Mouse (Mus musculus): ENCODE measurements at regions not wholly inside any gene's neighbourhood (a gene's known extent, or its start where the extent isn't known, plus 50 kb on each side); places are given as distances from the start of the nearest gene placed in this dataset.
A peak's percentile ranks its signal among the peaks of the same experiment; 100 is the strongest.

DNA sequence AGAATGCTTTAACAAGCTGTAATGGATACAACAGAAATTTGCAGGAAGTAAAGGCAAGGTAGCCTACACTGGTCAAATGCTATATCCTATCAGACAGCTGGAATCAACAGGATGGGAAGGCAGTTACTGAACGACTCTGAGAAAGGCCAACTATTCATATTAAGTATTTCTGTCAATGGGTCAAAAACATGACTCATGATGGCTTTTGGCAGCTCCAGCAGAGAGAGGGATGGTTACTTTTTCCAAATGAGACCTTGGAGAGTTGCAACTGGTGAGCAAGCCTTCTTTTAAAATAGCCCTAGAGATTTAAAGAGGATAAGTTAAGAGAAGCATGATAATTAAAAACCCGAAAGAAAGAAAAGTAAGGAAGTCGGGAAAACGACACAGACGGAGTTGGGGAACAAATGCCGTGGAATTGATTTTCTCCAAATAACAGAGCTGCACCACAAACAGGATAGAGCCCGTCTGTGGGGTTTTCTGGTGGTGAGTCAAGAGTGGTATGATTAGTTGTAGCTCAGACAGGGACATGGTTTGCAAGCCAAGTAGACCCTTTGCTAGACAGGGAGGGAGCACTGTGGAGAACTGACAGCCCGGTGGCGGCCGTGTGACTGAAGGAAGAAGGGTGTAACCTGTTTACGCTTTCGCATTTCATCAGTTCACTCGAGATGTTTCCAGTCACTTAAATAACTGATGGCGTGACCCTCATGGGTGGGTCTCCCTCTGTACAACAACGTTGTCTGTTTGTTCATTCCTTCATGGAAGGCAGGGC lies 3638.1 kb upstream of the Gm7489 start:
- H3K4me3 ChIP-seq (ENCODE audit: insufficient read depth, poor library complexity, severe bottlenecking) = no peak overlapping the region
- H3K36me3 ChIP-seq (ENCODE audit: control insufficient read depth, insufficient read depth) = no peaks in the 10 kb centered on the region
- H3K79me3 ChIP-seq (ENCODE audit: low read depth) = no peaks in the 10 kb centered on the region
- no peaks in the 10 kb centered on the region for H3K79me2 ChIP-seq (ENCODE audit: control insufficient read depth, insufficient read depth)
- TF ChIP-seq CTCF (IDR thresholded peaks at IDR 0.05; ENCODE audit: control insufficient read depth, insufficient read depth, insufficient read length) = no peak
- TF ChIP-seq USF1 (IDR thresholded peaks at IDR 0.05; ENCODE audit: low read depth) = no peak
- TF ChIP-seq CEBPB (IDR thresholded peaks at IDR 0.05; ENCODE audit: low read depth) = no peak
- no peak for TF ChIP-seq MYOD1 (IDR thresholded peaks at IDR 0.05; ENCODE audit: control insufficient read depth, insufficient read length, low read depth)
- TF ChIP-seq MAX (IDR thresholded peaks at IDR 0.05) = no peak
- TF ChIP-seq FOSL1 (IDR thresholded peaks at IDR 0.05; ENCODE audit: insufficient read depth, low read length, poor library complexity, severe bottlenecking) = no peak
- TF ChIP-seq MYOG (IDR thresholded peaks at IDR 0.05; ENCODE audit: control insufficient read depth, extremely low read depth, insufficient read length) = no peak
- no peaks in the 10 kb centered on the region for H3K27me3 ChIP-seq (ENCODE audit: control insufficient read depth, insufficient read depth, insufficient read length)
- no peak overlapping the region for H3ac ChIP-seq (ENCODE audit: control insufficient read depth, insufficient read length, low read depth)

DNA sequence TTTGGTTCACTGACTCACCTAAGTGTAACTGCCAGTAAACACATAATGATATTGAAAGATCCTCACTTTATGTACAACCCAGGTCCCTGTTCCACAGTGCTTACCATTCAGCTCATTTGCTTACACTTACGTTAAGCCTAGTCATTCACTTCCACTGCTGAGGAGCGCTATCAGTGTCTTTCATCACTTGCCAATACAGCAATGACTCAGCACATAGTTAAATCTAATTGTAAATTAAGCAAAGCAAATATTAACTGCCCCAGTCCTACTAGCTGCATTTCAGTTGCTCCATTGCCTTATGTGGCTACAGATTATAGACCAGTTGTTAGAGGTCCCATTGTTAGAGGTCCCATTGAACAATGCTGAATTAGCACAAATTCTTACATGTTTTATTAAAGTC lies 3624.6 kb upstream of the Gm7489 start:
- Histone ChIP-seq H3K79me3 (ENCODE audit: low read depth) (no peaks in the 10 kb centered on the region), H3K79me2 (ENCODE audit: control insufficient read depth, insufficient read depth) (no peaks in the 10 kb centered on the region), H3K36me3 (ENCODE audit: control insufficient read depth, insufficient read depth) (no peaks in the 10 kb centered on the region), H3K4me3 (ENCODE audit: insufficient read depth, poor library complexity, severe bottlenecking) (no peak overlapping the region), H3K27me3 (ENCODE audit: control insufficient read depth, insufficient read depth, insufficient read length) (no peaks in the 10 kb centered on the region), H3ac (ENCODE audit: control insufficient read depth, insufficient read length, low read depth) (no peak overlapping the region)
- no peak for TF ChIP-seq CTCF (IDR thresholded peaks at IDR 0.05; ENCODE audit: control insufficient read depth, insufficient read depth, insufficient read length)
- peak; percentile 16 for TF ChIP-seq FOSL1 (IDR thresholded peaks at IDR 0.05; ENCODE audit: insufficient read depth, low read length, poor library complexity, severe bottlenecking)

DNA sequence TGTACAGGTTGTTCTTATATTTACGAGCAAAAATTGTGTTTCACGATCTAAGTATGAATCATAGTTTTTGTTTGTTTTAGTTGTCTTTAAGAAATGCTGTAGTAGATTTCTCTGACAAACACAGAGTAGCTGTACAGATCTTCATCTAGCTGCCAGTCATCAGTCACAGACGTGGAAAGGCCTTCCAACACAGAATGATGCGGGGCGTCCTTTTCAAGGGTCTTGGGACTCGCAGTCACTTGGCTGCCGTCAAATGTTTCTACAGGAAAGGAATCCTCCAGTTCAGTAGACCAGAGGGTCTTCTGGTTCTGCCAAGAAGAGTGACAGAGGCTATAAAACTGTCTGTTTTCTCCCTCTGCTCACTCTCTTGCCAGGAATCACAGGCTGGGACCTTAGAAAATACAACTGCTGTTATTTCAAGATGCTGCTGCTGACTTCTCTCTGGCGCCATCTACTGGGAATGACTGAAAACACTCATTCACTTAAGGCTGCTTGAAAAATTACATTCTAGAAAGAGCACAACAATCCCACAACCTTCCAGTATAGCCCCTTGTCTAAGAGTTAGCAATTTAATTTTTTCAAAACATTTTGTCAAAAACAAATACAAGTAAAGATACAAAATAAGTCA lies 3623.3 kb upstream of the Gm7489 start:
- Histone ChIP-seq H3K79me2 (ENCODE audit: control insufficient read depth, insufficient read depth) (no peaks in the 10 kb centered on the region), H3K79me3 (ENCODE audit: low read depth) (no peaks in the 10 kb centered on the region), H3ac (ENCODE audit: control insufficient read depth, insufficient read length, low read depth) (no peak overlapping the region), H3K27me3 (ENCODE audit: control insufficient read depth, insufficient read depth, insufficient read length) (no peaks in the 10 kb centered on the region), H3K4me3 (ENCODE audit: insufficient read depth, poor library complexity, severe bottlenecking) (no peak overlapping the region), H3K36me3 (ENCODE audit: control insufficient read depth, insufficient read depth) (no peaks in the 10 kb centered on the region)
- TF ChIP-seq CTCF (IDR thresholded peaks at IDR 0.05; ENCODE audit: control insufficient read depth, insufficient read depth, insufficient read length) (peak; percentile 30), MYOG (IDR thresholded peaks at IDR 0.05; ENCODE audit: control insufficient read depth, extremely low read depth, insufficient read length) (no peak)

DNA sequence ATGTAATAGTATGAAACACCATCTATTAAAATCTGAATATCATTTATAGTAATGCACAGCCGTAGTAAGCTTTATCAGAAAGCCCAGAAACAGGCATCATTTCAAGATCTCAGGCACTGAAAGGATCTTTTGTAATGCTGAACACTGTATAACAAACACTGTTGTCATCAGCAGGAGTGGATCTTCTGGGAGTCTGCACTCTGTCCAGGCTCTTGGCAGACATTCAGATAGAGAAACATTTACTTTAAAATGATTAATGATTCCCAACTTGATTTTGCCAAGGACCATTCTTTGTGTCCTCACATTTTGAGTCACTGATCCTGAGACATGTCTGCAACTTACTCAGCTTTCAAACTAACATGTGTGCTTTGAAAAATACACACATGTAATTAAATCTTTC lies 3617.2 kb upstream of the Gm7489 start:
- TF ChIP-seq USF1 (IDR thresholded peaks at IDR 0.05; ENCODE audit: low read depth) (no peak), MYOD1 (IDR thresholded peaks at IDR 0.05; ENCODE audit: control insufficient read depth, insufficient read length, low read depth) (no peak), CTCF (IDR thresholded peaks at IDR 0.05; ENCODE audit: control insufficient read depth, insufficient read depth, insufficient read length) (no peak)
- H3K27me3 ChIP-seq (ENCODE audit: control insufficient read depth, insufficient read depth, insufficient read length) = no peaks in the 10 kb centered on the region
- no peak overlapping the region for H3ac ChIP-seq (ENCODE audit: control insufficient read depth, insufficient read length, low read depth)
- no peaks in the 10 kb centered on the region for H3K36me3 ChIP-seq (ENCODE audit: control insufficient read depth, insufficient read depth)
- no peak overlapping the region for H3K4me3 ChIP-seq (ENCODE audit: insufficient read depth, poor library complexity, severe bottlenecking)
- no peaks in the 10 kb centered on the region for H3K79me2 ChIP-seq (ENCODE audit: control insufficient read depth, insufficient read depth)
- no peaks in the 10 kb centered on the region for H3K79me3 ChIP-seq (ENCODE audit: low read depth)

DNA sequence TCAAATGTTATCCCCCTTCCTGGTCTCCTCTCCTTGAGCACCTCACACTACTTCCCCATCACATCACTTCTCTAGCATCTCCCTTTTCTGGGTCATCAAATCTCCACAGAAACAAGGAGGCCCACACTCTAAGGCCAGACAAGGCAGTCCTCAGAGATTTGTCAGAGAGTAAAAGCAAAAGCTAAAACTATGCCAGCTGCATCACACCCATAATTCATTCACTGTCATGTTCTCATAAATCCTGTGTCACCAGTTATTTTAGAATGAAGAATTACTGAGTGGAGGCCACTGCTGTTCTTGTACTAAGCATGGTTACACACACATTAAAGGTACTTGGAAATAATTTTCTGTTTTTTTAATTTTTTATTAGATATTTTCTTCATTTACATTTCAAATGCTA lies 3613.1 kb upstream of the Gm7489 start:
- TF ChIP-seq MAX (IDR thresholded peaks at IDR 0.05) = no peak
- TF ChIP-seq CTCF (IDR thresholded peaks at IDR 0.05; ENCODE audit: control insufficient read depth, insufficient read depth, insufficient read length) = no peak
- TF ChIP-seq USF1 (IDR thresholded peaks at IDR 0.05; ENCODE audit: low read depth) = no peak
- no peak for TF ChIP-seq FOSL1 (IDR thresholded peaks at IDR 0.05; ENCODE audit: insufficient read depth, low read length, poor library complexity, severe bottlenecking)
- no peak for TF ChIP-seq MYOG (IDR thresholded peaks at IDR 0.05; ENCODE audit: control insufficient read depth, extremely low read depth, insufficient read length)
- TF ChIP-seq MYOD1 (IDR thresholded peaks at IDR 0.05; ENCODE audit: control insufficient read depth, insufficient read length, low read depth) = no peak
- no peak for TF ChIP-seq CEBPB (IDR thresholded peaks at IDR 0.05; ENCODE audit: low read depth)

DNA sequence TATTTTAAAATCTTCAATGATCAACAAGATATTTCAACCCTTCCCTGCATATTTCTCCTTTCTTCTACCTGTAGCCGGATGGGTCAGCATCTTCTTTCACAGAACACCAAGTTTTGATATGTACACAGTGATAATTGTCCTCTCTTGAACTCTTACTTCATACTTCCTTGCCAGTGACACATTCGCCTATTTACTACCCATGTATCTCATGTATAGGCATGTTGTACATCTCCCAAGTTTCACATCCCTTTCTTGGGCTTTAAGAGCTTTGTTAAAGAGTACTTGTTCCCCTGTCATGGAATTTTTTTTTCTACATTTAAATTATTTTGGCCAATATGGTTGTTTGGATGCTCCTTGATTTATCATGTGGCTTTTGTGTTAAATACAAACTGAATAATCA lies 3602.1 kb upstream of the Gm7489 start:
- TF ChIP-seq MAX (IDR thresholded peaks at IDR 0.05) = no peak
- TF ChIP-seq MYOG (IDR thresholded peaks at IDR 0.05; ENCODE audit: control insufficient read depth, extremely low read depth, insufficient read length) = no peak
- TF ChIP-seq FOSL1 (IDR thresholded peaks at IDR 0.05; ENCODE audit: insufficient read depth, low read length, poor library complexity, severe bottlenecking) = no peak
- no peaks in the 10 kb centered on the region for H3K27me3 ChIP-seq (ENCODE audit: control insufficient read depth, insufficient read depth, insufficient read length)
- H3K79me2 ChIP-seq (ENCODE audit: control insufficient read depth, insufficient read depth) = no peaks in the 10 kb centered on the region
- H3ac ChIP-seq (ENCODE audit: control insufficient read depth, insufficient read length, low read depth) = no peak overlapping the region
- H3K79me3 ChIP-seq (ENCODE audit: low read depth) = no peaks in the 10 kb centered on the region
- no peak overlapping the region for H3K4me3 ChIP-seq (ENCODE audit: insufficient read depth, poor library complexity, severe bottlenecking)
- no peaks in the 10 kb centered on the region for H3K36me3 ChIP-seq (ENCODE audit: control insufficient read depth, insufficient read depth)

More for the DNA sequence above, 3613.1 kb upstream of the Gm7489 start:
- Histone ChIP-seq H3K36me3 (ENCODE audit: control insufficient read depth, insufficient read depth) (no peaks in the 10 kb centered on the region), H3ac (ENCODE audit: control insufficient read depth, insufficient read length, low read depth) (no peak overlapping the region), H3K4me3 (ENCODE audit: insufficient read depth, poor library complexity, severe bottlenecking) (no peak overlapping the region), H3K27me3 (ENCODE audit: control insufficient read depth, insufficient read depth, insufficient read length) (no peaks in the 10 kb centered on the region), H3K79me2 (ENCODE audit: control insufficient read depth, insufficient read depth) (no peaks in the 10 kb centered on the region), H3K79me3 (ENCODE audit: low read depth) (no peaks in the 10 kb centered on the region)

All from C2C12 (cell line).